In the genomic region with DNA sequence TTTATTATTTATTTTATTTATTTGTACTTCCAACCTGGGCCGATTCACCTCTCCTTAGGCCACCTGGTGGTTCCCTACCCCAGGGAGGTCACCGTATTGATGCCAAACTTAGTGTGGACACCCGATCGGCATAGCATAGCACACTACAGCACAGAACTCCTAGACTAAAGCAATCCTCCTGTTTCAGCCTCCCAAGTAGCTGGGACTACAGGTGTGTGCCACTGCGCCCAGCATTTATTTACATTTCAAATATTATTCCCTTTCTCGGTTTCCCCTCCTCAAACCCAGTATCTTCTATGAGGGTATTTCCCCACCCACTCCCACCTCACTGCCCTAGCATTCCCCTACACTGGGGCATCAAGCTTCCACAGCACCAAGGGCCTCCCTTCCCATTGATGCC, we compare ENCODE assay signal across 17 mouse cellular contexts. TPM values are rescaled to one million over a fixed set of nuclear protein-coding genes. Genes with fewer than 3 reads are reported as not detected.
"Had no signal": no experiment of that assay in that cellular context is flagged by ENCODE, and none has a peak within 500 bp of the region (broad histone marks: within the 10 kb centered on the region; RNA-seq: fewer than 3 reads in every experiment).

No protein-coding gene starts in this region.

- ATAC-seq: hindbrain, embryonic 16.5 days; inflammation-experienced regulatory T-cells, adult 6 months; intestine, embryonic 15.5 days; intestine, postnatal 0 days had no signal

- DNase-seq: gastrocnemius, adult 2 months; gastrocnemius, postnatal 10 days; gastrocnemius, postnatal 25 days; heart, adult 2 months; heart, postnatal 14 days; heart, postnatal 4 days; kidney, adult 18-20 months; kidney, adult 9 months; kidney, postnatal 14 days; kidney, postnatal 36 days; liver; liver, embryonic 13.5 days had no signal

RNA-seq across cellular contexts. Expression of gene Ntrk2, which starts 38.1 kb away (rescaled TPM):
- total RNA-seq: granulocyte monocyte progenitor cell, adult 5-6 weeks had no signal
